Mouse (Mus musculus) hindbrain, embryonic 15.5 days (tissue): Measurements from ENCODE around the gene Tns3. TPM values are rescaled to one million over a fixed set of nuclear protein-coding genes. Genes with fewer than 3 reads are reported as not detected.

ENCODE experiments used
- ATAC-seq: fragments of 200-750 bp; cut with Nextera tagmentation; 2 replicates; pipeline ENCODE4 v1.8.0; 2017; ENCODE audit warnings: low read depth, moderate number of reproducible peaks, moderate TSS enrichment; ENCODE audit not compliant: low FRiP score
- H3K27ac ChIP-seq: fragments of 300-500 bp; sonication (generic); replicated peaks from 2 replicates; pipeline ENCODE4 v1.5.1; 2015; ENCODE audit warnings: mild to moderate bottlenecking, inconsistent platforms
- H3K27me3 ChIP-seq: fragments of 300-500 bp; sonication (generic); 2 replicates; pipeline ENCODE4 v1.6.1; 2015; ENCODE audit warnings: control low read depth, inconsistent platforms
- H3K36me3 ChIP-seq: fragments of 300-500 bp; sonication (generic); 2 replicates; pipeline ENCODE4 v1.6.1; 2015; ENCODE audit warnings: control low read depth, inconsistent platforms
- H3K4me1 ChIP-seq: fragments of 300-500 bp; sonication (generic); replicated peaks from 2 replicates; pipeline ENCODE4 v1.6.1; 2015; ENCODE audit warnings: control low read depth, inconsistent platforms
- H3K4me2 ChIP-seq: fragments of 300-500 bp; sonication (generic); 2 replicates; pipeline ENCODE4 v1.6.1; 2015; ENCODE audit warnings: moderate library complexity, mild to moderate bottlenecking, inconsistent platforms
- H3K4me3 ChIP-seq: fragments of 300-500 bp; sonication (generic); 2 replicates; pipeline ENCODE4 v1.5.1; 2015; ENCODE audit warnings: mild to moderate bottlenecking, inconsistent platforms
- H3K9ac ChIP-seq: fragments of 300-500 bp; sonication (generic); 2 replicates; pipeline ENCODE4 v1.6.1; 2015; ENCODE audit warnings: inconsistent platforms
- H3K9me3 ChIP-seq: fragments of 300-500 bp; sonication (generic); 2 replicates; pipeline ENCODE4 v1.6.1; 2016; ENCODE audit warnings: control low read depth, inconsistent platforms
- WGBS: fragments of 180-500 bp; shearing (Covaris S2); methylation state at CpG from one replicate; pipeline ENCODE4 v1.1.7; 2015; 5-methylcytosine and 5-hydroxymethylcytosine counted together
- polyA plus RNA-seq: library from polyadenylated mRNA; unstranded; fragments of >200 nt; fragmentation: Nextera tagmentation; extraction: Ambion mirVana; gene quantifications from 2 replicates; pipeline ENCODE4 v1.2.1, GENCODE M21; 2015

Gene Tns3
- 7.4 and 7.6 TPM in 2 replicates for polyA plus RNA-seq

DNA sequence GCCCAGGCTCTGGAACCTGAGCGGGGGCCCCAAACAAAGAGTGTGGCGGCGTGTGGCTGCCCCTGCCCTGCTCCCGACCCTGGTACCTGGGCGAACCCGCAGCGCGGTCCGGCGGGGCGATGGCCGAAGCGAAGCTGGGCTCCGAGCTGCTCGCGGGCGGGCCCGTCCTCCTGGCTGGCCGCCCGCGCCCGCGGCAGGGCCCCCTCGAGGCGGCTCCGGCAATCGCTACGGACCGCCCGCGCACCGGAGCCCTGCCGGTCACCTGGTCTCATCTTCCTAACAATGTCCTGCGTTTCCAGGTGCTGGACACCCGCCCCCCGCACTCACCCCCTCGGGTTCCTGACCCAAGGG, at the start of gene Tns3:
Gene Tns3, minus strand, starts transcription at position 143 of the 351 bp plus-strand sequence.
- Histone ChIP-seq H3K9me3 (no peaks in the 10 kb centered on the region), H3K36me3 (no peaks in the 10 kb centered on the region), H3K4me3 (peak within 1 kb of the TSS; percentile 68), H3K4me2 (peak within 1 kb of the TSS; percentile 96), H3K27me3 (peaks cover 11% of the 10 kb centered on the region), H3K27ac (peak within 1 kb of the TSS; percentile 52), H3K9ac (peak within 1 kb of the TSS; percentile 70), H3K4me1 (peaks cover 25% of the 10 kb centered on the region)
- peak; percentile 78 for ATAC-seq
- 0% methylated on average over 31 of the region's 37 CpGs for WGBS

GRCm38 (mm10) chr11:8706246-8707041, 42.1 kb upstream of the Tns3 start:
- no peaks in the 10 kb centered on the region for H3K4me1 ChIP-seq
- no peaks in the 10 kb centered on the region for H3K27me3 ChIP-seq
- H3K4me2 ChIP-seq, result no peak overlapping the region
- ATAC-seq, result no peak
- 74% methylated on average over 8 of the region's 8 CpGs for WGBS
- H3K27ac ChIP-seq, result no peak overlapping the region
- no peak overlapping the region for H3K4me3 ChIP-seq
- no peaks in the 10 kb centered on the region for H3K9me3 ChIP-seq
- no peak overlapping the region for H3K9ac ChIP-seq
- H3K36me3 ChIP-seq, result no peaks in the 10 kb centered on the region

DNA sequence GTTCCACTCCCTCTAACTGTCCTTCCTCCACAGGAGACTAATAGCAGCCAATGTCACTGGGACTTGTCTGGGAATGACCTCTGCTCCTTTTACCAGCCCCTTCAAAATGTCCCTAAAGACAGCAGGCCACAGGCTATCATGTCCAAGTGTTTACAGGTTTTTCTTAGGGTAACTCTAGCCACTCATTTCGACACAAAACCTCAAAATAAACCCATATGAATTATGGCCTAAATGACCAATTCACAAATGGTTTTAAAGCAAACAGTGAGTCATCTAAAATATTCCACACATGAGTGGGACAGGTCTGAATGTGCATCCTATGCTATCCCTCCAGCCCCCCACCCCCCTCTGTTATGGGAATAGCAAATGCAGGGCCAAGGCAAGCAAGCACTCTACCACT, 40.8 kb upstream of the Tns3 start:
- Histone ChIP-seq H3K27me3 (no peaks in the 10 kb centered on the region), H3K9me3 (no peaks in the 10 kb centered on the region), H3K9ac (no peak overlapping the region), H3K4me3 (no peak overlapping the region), H3K27ac (no peak overlapping the region), H3K36me3 (no peaks in the 10 kb centered on the region), H3K4me2 (no peak overlapping the region), H3K4me1 (no peaks in the 10 kb centered on the region)
- 79% methylated on average over 1 of the region's 1 CpGs for WGBS
- ATAC-seq, result no peak

DNA sequence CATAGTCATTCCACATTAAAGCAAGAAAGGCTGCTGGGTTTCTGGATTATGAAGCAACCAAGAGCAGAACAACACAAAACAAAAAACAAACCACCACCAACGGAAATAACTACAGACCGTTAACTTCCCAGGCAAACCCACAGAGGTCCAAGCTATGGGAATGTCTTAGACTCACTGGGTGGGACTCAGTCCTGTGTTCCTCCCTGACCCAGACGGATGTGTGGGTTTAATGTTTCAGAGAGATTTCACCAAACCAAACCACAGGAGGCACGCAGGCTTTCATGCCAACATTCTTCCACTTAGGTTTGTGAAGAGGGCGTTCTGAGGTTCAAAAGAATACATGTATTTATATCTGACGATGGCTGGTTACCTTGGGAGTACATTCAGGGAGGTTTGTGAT, 39.5 kb upstream of the Tns3 start:
- Histone ChIP-seq H3K27me3 (no peaks in the 10 kb centered on the region), H3K9ac (no peak overlapping the region), H3K4me1 (no peaks in the 10 kb centered on the region), H3K36me3 (no peaks in the 10 kb centered on the region), H3K27ac (no peak overlapping the region), H3K9me3 (no peaks in the 10 kb centered on the region), H3K4me2 (no peak overlapping the region), H3K4me3 (no peak overlapping the region)
- WGBS, result 80% methylated on average over 6 of the region's 6 CpGs
- ATAC-seq, result no peak

- 98% methylated on average over 2 of the region's 2 CpGs for WGBS
- H3K9ac ChIP-seq, result no peak overlapping the region
- no peaks in the 10 kb centered on the region for H3K4me1 ChIP-seq
- no peaks in the 10 kb centered on the region for H3K27me3 ChIP-seq
- H3K9me3 ChIP-seq, result no peaks in the 10 kb centered on the region
- no peak overlapping the region for H3K4me3 ChIP-seq
- ATAC-seq, result no peak
- H3K27ac ChIP-seq, result no peak overlapping the region
- no peak overlapping the region for H3K4me2 ChIP-seq
- no peaks in the 10 kb centered on the region for H3K36me3 ChIP-seq
Observed at GRCm38 (mm10) chr11:8702532-8702886, 38.2 kb upstream of the Tns3 start.

GRCm38 (mm10) chr11:8701845-8702531, 37.7 kb upstream of the Tns3 start:
- Histone ChIP-seq H3K4me2 (no peak overlapping the region), H3K4me1 (no peaks in the 10 kb centered on the region), H3K27ac (no peak overlapping the region), H3K4me3 (no peak overlapping the region), H3K9ac (no peak overlapping the region), H3K36me3 (no peaks in the 10 kb centered on the region), H3K27me3 (no peaks in the 10 kb centered on the region), H3K9me3 (no peaks in the 10 kb centered on the region)
- WGBS, result 84% methylated on average over 10 of the region's 10 CpGs
- ATAC-seq, result no peak

GRCm38 (mm10) chr11:8701400-8701799, 37.1 kb upstream of the Tns3 start:
- WGBS, result 77% methylated on average over 3 of the region's 3 CpGs
- H3K36me3 ChIP-seq, result no peaks in the 10 kb centered on the region
- no peaks in the 10 kb centered on the region for H3K9me3 ChIP-seq
- no peak for ATAC-seq
- H3K27ac ChIP-seq, result no peak overlapping the region
- no peak overlapping the region for H3K4me2 ChIP-seq
- H3K4me1 ChIP-seq, result no peaks in the 10 kb centered on the region
- no peaks in the 10 kb centered on the region for H3K27me3 ChIP-seq
- no peak overlapping the region for H3K4me3 ChIP-seq
- no peak overlapping the region for H3K9ac ChIP-seq

DNA sequence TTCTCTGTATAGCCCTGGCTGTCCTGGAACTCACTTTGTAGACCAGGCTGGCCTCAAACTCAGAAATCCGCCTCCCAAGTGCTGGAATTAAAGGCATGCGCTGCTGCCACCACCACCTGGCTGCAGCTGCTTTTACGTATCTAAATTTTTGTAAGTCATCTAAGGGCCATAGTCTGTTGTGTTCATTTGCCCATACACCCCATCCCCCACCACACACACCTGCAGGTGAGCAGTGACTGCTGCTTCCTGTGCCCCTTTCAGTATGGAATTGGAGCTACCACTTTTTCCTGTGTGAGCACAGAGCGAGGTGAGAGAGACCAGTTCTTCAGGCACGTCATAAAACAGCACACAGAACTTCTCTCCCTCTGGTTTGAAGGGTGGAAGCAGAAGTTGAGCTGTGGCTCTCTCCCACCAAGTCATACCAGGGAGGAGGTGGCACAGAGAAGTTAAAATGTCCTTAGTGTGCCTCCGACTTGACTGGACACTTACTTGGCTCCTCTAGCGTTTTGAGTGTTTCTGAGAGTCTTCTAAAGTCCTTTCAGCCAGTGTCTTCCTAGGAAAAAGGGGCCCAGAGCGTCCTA, 36.4 kb upstream of the Tns3 start:
- Histone ChIP-seq H3K4me1 (no peaks in the 10 kb centered on the region), H3K4me3 (no peak overlapping the region), H3K27ac (no peak overlapping the region), H3K27me3 (no peaks in the 10 kb centered on the region), H3K9ac (no peak overlapping the region), H3K36me3 (no peaks in the 10 kb centered on the region), H3K4me2 (no peak overlapping the region), H3K9me3 (no peaks in the 10 kb centered on the region)
- 90% methylated on average over 8 of the region's 8 CpGs for WGBS
- ATAC-seq, result no peak

- no peaks in the 10 kb centered on the region for H3K27me3 ChIP-seq
- H3K27ac ChIP-seq, result no peak overlapping the region
- H3K36me3 ChIP-seq, result no peaks in the 10 kb centered on the region
- WGBS, result 34% methylated on average over 5 of the region's 5 CpGs
- no peaks in the 10 kb centered on the region for H3K9me3 ChIP-seq
- no peak overlapping the region for H3K4me3 ChIP-seq
- H3K4me1 ChIP-seq, result no peaks in the 10 kb centered on the region
- no peak overlapping the region for H3K4me2 ChIP-seq
- no peak for ATAC-seq
- H3K9ac ChIP-seq, result no peak overlapping the region
Observed at GRCm38 (mm10) chr11:8699777-8700176, 35.4 kb upstream of the Tns3 start.

DNA sequence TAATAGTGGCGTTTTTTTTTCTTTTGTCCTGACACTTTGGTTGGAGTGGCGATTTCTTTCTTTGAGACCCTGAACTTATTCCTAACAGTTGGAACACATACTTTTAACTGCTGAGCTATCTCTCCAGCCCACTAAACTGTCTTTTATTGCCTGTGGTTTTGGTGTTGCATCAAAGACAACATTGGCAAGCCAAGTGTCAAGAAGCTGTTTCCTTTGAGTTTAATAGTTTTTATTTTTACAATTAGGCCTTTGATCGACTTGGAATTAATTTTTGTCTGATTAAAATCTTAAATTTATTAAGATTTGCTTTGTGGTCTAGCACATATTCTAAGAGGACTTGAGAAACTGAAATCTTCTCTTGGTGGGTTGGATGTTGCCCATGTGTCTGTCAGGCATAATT, 33.3 kb upstream of the Tns3 start:
- no peak for ATAC-seq
- no peaks in the 10 kb centered on the region for H3K27me3 ChIP-seq
- H3K4me2 ChIP-seq, result no peak overlapping the region
- H3K9ac ChIP-seq, result no peak overlapping the region
- H3K36me3 ChIP-seq, result no peaks in the 10 kb centered on the region
- H3K9me3 ChIP-seq, result no peaks in the 10 kb centered on the region
- H3K27ac ChIP-seq, result no peak overlapping the region
- peaks cover 9% of the 10 kb centered on the region for H3K4me1 ChIP-seq
- 90% methylated on average over 3 of the region's 3 CpGs for WGBS
- H3K4me3 ChIP-seq, result no peak overlapping the region

DNA sequence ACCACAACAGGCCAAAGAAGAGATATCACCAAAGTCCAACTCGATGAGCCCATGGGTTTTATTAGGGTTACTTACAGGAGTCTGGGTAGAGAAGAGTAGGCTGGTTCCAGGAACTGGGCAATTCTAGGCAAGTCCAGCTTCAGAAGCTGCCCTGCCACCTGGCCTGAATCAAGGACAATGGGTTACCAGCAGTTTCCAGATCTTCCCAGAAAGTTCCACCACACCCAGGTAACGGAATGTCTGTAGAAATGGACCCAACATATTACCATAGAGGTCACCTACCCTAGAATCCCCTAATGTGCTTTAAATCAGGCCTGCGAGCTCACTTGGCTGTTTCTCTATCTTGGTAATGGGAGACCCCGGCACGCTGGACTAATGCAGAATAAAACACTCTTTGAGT, 29.8 kb upstream of the Tns3 start:
- 96% methylated on average over 5 of the region's 5 CpGs for WGBS
- ATAC-seq, result no peak
- no peak overlapping the region for H3K9ac ChIP-seq
- peaks cover 27% of the 10 kb centered on the region for H3K4me1 ChIP-seq
- no peaks in the 10 kb centered on the region for H3K36me3 ChIP-seq
- H3K9me3 ChIP-seq, result no peaks in the 10 kb centered on the region
- no peak overlapping the region for H3K4me2 ChIP-seq
- H3K27me3 ChIP-seq, result no peaks in the 10 kb centered on the region
- H3K4me3 ChIP-seq, result no peak overlapping the region
- H3K27ac ChIP-seq, result no peak overlapping the region
